Mouse (Mus musculus) erythroblast, embryonic 14.5 days (primary cell): ENCODE measurements around the gene Palm.

Source experiments
- GATA1 ChIP-seq: IDR thresholded peaks from 2 replicates; pipeline ENCODE4 v1.6.1; 2012; ENCODE audit warnings: low read length, inconsistent platforms, mixed read lengths
- TAL1 ChIP-seq: IDR thresholded peaks from 3 replicates; pipeline ENCODE4 v1.6.1; 2012; ENCODE audit warnings: low read length, inconsistent platforms, mixed read lengths

GRCm38 (mm10) chr10:79788386-79789158, 4.8 kb upstream of the Palm start:
- TF ChIP-seq GATA1 (no peak), TAL1 (no peak)
